Mouse (Mus musculus): ENCODE data around the gene Taf15.

GRCm38 (mm10) chr11:83448021-83448926 lies 24.6 kb upstream of the Taf15 start:
- TF ChIP-seq CTCF (conservative IDR thresholded peaks at IDR 0.05; ENCODE audit: insufficient read depth, insufficient read length, low read depth, low read length) (no peak), POLR2A (IDR thresholded peaks at IDR 0.05; ENCODE audit: low read depth, low read length) (no peak)

Measured in kidney, adult 2 months (tissue).